Mouse (Mus musculus) layer of hippocampus, adult 11-12 months (tissue): ENCODE measurements at regions not wholly inside any gene's neighbourhood (a gene's known extent, or its start where the extent isn't known, plus 50 kb on each side); places are given as distances from the start of the nearest gene placed in this dataset.

Experiments used
- DNase-seq: peaks from one replicate; pipeline ENCODE4 v3.0.0; 2022; ENCODE audit warnings: low spot score

DNA sequence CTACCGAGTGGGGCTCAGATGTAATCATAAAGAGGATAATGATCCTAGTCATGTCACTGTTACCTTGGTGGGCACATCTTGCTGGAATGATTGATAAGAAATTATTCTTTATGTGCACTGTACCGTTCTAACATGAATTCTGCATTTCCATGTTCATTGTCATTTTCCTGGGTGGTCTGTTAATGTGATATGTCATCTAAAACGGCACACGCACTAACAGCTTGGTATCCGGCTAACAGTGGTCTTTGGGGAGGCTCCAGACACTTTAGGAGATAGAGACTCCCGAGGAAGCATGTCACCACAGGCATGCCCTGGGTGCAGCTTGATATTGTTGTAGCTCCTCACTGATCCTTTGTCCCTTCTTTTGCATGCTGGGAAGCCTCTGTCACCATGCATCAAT is 1096.1 kb downstream of the Car8 start:
- no peak for DNase-seq

DNA sequence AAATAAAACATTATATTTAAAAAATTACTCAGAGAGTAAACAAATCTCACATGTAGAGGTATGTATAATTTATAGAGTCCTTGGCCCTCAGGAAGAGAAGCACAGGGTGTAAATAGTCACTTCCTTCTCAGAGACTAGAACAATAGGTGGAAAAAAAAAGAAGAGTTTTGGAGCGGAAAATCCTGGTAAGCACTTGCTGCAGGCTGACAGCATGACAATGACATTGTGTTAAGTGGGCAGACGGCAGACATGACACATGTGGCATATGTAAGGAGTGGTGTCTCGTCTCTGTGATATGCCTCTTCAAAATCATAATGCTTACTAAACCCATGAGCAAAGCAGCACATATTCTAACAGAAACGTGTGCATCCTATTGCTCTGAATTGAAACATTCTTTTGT is 1126.7 kb downstream of the Car8 start:
- DNase-seq: no peak

DNA sequence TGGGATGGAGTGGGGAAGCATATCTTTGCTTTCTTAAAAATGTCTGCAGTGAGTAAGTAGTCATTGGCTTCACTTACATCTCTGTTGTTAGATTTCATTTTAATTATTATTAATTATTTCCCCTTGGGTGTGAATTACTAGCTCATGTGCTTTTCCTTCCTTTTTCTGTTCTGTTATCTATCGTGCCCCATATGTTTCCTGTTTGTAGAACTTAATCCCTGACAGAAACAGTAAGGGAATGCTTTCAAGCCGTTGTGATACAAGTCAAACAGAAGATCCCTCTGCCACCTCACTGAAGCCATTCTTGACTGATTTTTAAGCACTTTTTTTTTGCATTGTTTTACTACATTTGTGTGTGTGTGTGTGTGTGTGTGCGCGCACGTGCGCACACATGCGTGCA is 1145.9 kb downstream of the Car8 start:
- no peak for DNase-seq

DNA sequence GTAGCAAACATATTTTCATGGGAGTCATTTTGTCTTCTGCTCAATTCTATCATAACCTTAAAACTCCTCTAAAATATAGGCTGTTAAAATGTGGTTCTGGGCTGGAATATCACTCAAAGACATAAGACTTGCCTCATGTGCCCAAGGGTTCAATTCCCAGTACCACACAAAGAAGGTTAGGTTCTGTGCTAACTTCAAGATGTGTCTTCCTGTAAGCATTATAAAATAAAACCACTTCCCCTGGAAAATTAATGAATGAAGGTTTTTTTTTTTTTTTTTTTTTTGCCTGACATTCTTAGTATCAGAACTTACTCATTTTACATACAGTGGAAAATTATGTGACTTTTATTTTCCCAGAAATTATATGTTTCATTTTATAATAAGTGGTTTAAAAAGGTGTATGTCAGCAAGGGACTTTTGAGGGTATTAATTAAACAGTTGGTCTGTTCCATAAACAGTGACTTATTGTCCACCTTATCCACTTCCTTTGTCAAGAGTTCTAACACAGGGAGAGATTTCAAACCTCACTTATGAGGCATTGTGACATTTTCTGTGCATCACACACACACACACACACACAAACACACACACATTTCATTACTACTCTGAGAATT is 1147.5 kb downstream of the Car8 start:
- DNase-seq: no peak
